Comparison of ENCODE assay signal across 24 mouse cellular contexts in genomic region chr1:149919301-149919700, GRCm38 (mm10). TPM values are rescaled to one million over a fixed set of nuclear protein-coding genes. Genes with fewer than 3 reads are reported as not detected.
DNase-seq lines count a peak whose midpoint lies in the region; ATAC-seq and TF ChIP-seq lines count a peak whose summit lies in the region.
"Had no signal": no experiment of that assay in that cellular context is flagged by ENCODE, and none has a peak within 500 bp of the region (broad histone marks: within the 10 kb centered on the region; RNA-seq: fewer than 3 reads in every experiment).

No protein-coding gene starts in this region.

- DNase-seq in cerebellum, adult 9-10 months: peak; percentile 1
- no peak for DNase-seq in cerebellum, adult 11 months
- peak; percentile 9 to 47 for DNase-seq in heart, adult 18-20 months
- DNase-seq in heart, postnatal 4 days: no peak
- peak; percentile 9 for DNase-seq in layer of hippocampus, adult 11-12 months (ENCODE audit: low spot score)
- no peak for DNase-seq in layer of hippocampus, adult 2 months (ENCODE audit: low spot score in 2 of 2)
- DNase-seq: adrenal gland, adult 8-10 months; adrenal gland, postnatal 36 days; B cell, adult 2 months; cerebellum, adult 11-12 months; cerebellum, postnatal 14 days; embryo, embryonic 11 days; gastrocnemius, postnatal 10 days; kidney, adult 18-20 months had no signal

- no peak for ATAC-seq in megakaryocyte-erythroid progenitor cell, adult 5-6 weeks (replicated peaks; ENCODE audit: low FRiP score, low TSS enrichment, poor library complexity, severe bottlenecking)
- ATAC-seq: CD4-positive, CD25-positive, alpha-beta regulatory T cell, adult 4 months; forebrain, embryonic 14.5 days; intestine, embryonic 15.5 days had no signal

- no peak overlapping the region for H3K4me3 ChIP-seq in layer of hippocampus, adult 2 months
- H3K4me3 ChIP-seq: embryonic facial prominence, embryonic 15.5 days; erythroblast, embryonic 14.5 days; forebrain, embryonic 10.5 days; heart, embryonic 13.5 days; hindbrain, embryonic 10.5 days; intestine, embryonic 15.5 days had no signal

- TF ChIP-seq CTCF in layer of hippocampus, adult 2 months (conservative IDR thresholded peaks at IDR 0.05): no peak

- no peak overlapping the region for H3K27ac ChIP-seq in layer of hippocampus, adult 2 months
- H3K27ac ChIP-seq: embryonic facial prominence, embryonic 15.5 days; forebrain, embryonic 10.5 days; heart, embryonic 13.5 days; hindbrain, embryonic 10.5 days; hindbrain, embryonic 14.5 days; intestine, embryonic 15.5 days had no signal

RNA-seq across cellular contexts. Expression of gene Pla2g4a, which starts 41.8 kb away (rescaled TPM):
- 1 to 10 TPM; 2.3 to 2.4 TPM for total RNA-seq in heart, adult 18-20 months (2021)
- 1 to 10 TPM; 4.3 to 4.4 TPM for total RNA-seq in heart, postnatal 4 days (2021)
- 1 to 10 TPM; 1.5 to 1.6 TPM for total RNA-seq in layer of hippocampus, adult 2 months (2021)
- 14.5 and 16.9 TPM in 2 replicates for total RNA-seq in megakaryocyte-erythroid progenitor cell, adult 5-6 weeks (2014; fragmentation: Nextera tagmentation)
- 80.7 and 82.2 TPM in 2 replicates for total RNA-seq in megakaryocyte-erythroid progenitor cell, adult 5-6 weeks (2017)

Comparison
In these comparisons a context has a peak if more than half of its experiments do, and no peak if none do; other contexts are left out.
1. DNase-seq: peak in cerebellum, adult 9-10 months (single experiment), heart, adult 18-20 months (2 of 2) and layer of hippocampus, adult 11-12 months (single experiment); none in cerebellum, adult 11 months (single experiment), heart, postnatal 4 days (single experiment) and layer of hippocampus, adult 2 months (0 of 2).